In genomic region chr13:17857046-17857445, GRCm38 (mm10) we compare ENCODE assay signal across 26 mouse cellular contexts. TPM values are rescaled to one million over a fixed set of nuclear protein-coding genes. Genes with fewer than 3 reads are reported as not detected.
DNase-seq lines count a peak whose midpoint lies in the region; ATAC-seq and TF ChIP-seq lines count a peak whose summit lies in the region.
"Had no signal": no experiment of that assay in that cellular context is flagged by ENCODE, and none has a peak within 500 bp of the region (broad histone marks: within the 10 kb centered on the region; RNA-seq: fewer than 3 reads in every experiment).

No protein-coding gene starts in this region.

- no peak overlapping the region for H3K27ac ChIP-seq in kidney, adult 2 months (ENCODE audit: insufficient read depth, low read depth, low read length)
- no peak overlapping the region for H3K27ac ChIP-seq in kidney, embryonic 16.5 days (ENCODE audit: low read length)
- no peak overlapping the region for H3K27ac ChIP-seq in midbrain, embryonic 13.5 days
- no peak overlapping the region for H3K27ac ChIP-seq in midbrain, postnatal 0 days (ENCODE audit: low read depth, low read length)
- no peak overlapping the region for H3K27ac ChIP-seq in hindbrain, embryonic 14.5 days
- H3K27ac ChIP-seq in neural tube, embryonic 15.5 days (replicated peaks), result no peak overlapping the region
- H3K27ac ChIP-seq: embryonic facial prominence, embryonic 12.5 days; hindbrain, embryonic 15.5 days; limb, embryonic 13.5 days; liver, embryonic 13.5 days; midbrain, embryonic 15.5 days had no signal

- no peak for ATAC-seq in kidney, embryonic 16.5 days (ENCODE audit: low FRiP score, low TSS enrichment)
- ATAC-seq in midbrain, embryonic 13.5 days, result peak; percentile 74
- ATAC-seq in midbrain, postnatal 0 days (ENCODE audit: low FRiP score), result no peak
- peak; percentile 45; the same call in 1 of the 2 replicates for ATAC-seq in hindbrain, embryonic 14.5 days (ENCODE audit: low FRiP score)
- ATAC-seq in neural tube, embryonic 15.5 days (ENCODE audit: low FRiP score), result peak; percentile 60
- no peak for ATAC-seq in frontal cortex, adult (ENCODE audit: low TSS enrichment)
- ATAC-seq: forebrain, postnatal 0 days; intestine, embryonic 16.5 days; midbrain, embryonic 15.5 days had no signal

- H3K4me1 ChIP-seq in kidney, adult 2 months (ENCODE audit: control insufficient read depth, insufficient read depth, low read length), result no peaks in the 10 kb centered on the region
- H3K4me1 ChIP-seq in kidney, embryonic 16.5 days (ENCODE audit: insufficient read depth, low read length), result peaks cover 12% of the 10 kb centered on the region
- peaks cover 11% of the 10 kb centered on the region for H3K4me1 ChIP-seq in midbrain, embryonic 13.5 days (replicated peaks)
- no peaks in the 10 kb centered on the region for H3K4me1 ChIP-seq in midbrain, postnatal 0 days (ENCODE audit: insufficient read depth, low read length)
- peaks cover 21% of the 10 kb centered on the region for H3K4me1 ChIP-seq in hindbrain, embryonic 14.5 days (replicated peaks; ENCODE audit: control insufficient read depth, insufficient read depth, low read length)
- peaks cover 22% of the 10 kb centered on the region for H3K4me1 ChIP-seq in neural tube, embryonic 15.5 days

- no peak overlapping the region for H3K4me2 ChIP-seq in kidney, embryonic 16.5 days (replicated peaks; ENCODE audit: low read depth, low read length)
- H3K4me2 ChIP-seq in midbrain, embryonic 13.5 days (replicated peaks), result no peak overlapping the region
- H3K4me2 ChIP-seq in midbrain, postnatal 0 days (ENCODE audit: low read depth, low read length, poor library complexity, severe bottlenecking), result no peak overlapping the region
- no peak overlapping the region for H3K4me2 ChIP-seq in hindbrain, embryonic 14.5 days (replicated peaks)
- no peak overlapping the region for H3K4me2 ChIP-seq in neural tube, embryonic 15.5 days
- H3K4me2 ChIP-seq: embryonic facial prominence, embryonic 12.5 days; heart, embryonic 12.5 days; hindbrain, embryonic 15.5 days; limb, embryonic 13.5 days; liver, embryonic 13.5 days; midbrain, embryonic 15.5 days had no signal

- no peak for TF ChIP-seq POLR2A in kidney, adult 2 months (IDR thresholded peaks at IDR 0.05; ENCODE audit: low read depth, low read length)

- no peak for TF ChIP-seq CTCF in kidney, adult 2 months (conservative IDR thresholded peaks at IDR 0.05; ENCODE audit: insufficient read depth, insufficient read length, low read depth, low read length)
- TF ChIP-seq CTCF in midbrain, postnatal 0 days (IDR thresholded peaks at IDR 0.05), result no peak

- peaks cover 4% of the 10 kb centered on the region; the same call in 1 of the 2 replicates for H3K9me3 ChIP-seq in kidney, embryonic 16.5 days (ENCODE audit: low read length)
- no peaks in the 10 kb centered on the region for H3K9me3 ChIP-seq in midbrain, embryonic 13.5 days
- H3K9me3 ChIP-seq in midbrain, postnatal 0 days (ENCODE audit: low read length), result no peaks in the 10 kb centered on the region
- no peaks in the 10 kb centered on the region for H3K9me3 ChIP-seq in hindbrain, embryonic 14.5 days (ENCODE audit: control insufficient read depth, low read length)
- H3K9me3 ChIP-seq in neural tube, embryonic 15.5 days (replicated peaks), result no peaks in the 10 kb centered on the region
- H3K9me3 ChIP-seq: hindbrain, embryonic 15.5 days; liver, embryonic 13.5 days; midbrain, embryonic 15.5 days had no signal

- no peaks in the 10 kb centered on the region for H3K27me3 ChIP-seq in kidney, adult 2 months (replicated peaks; ENCODE audit: control insufficient read depth, insufficient read depth, low read length)
- no peaks in the 10 kb centered on the region for H3K27me3 ChIP-seq in kidney, embryonic 16.5 days (ENCODE audit: insufficient read depth, low read length)
- H3K27me3 ChIP-seq in midbrain, embryonic 13.5 days, result no peaks in the 10 kb centered on the region
- no peaks in the 10 kb centered on the region for H3K27me3 ChIP-seq in midbrain, postnatal 0 days (ENCODE audit: insufficient read depth, low read length)
- H3K27me3 ChIP-seq in hindbrain, embryonic 14.5 days (ENCODE audit: control insufficient read depth, insufficient read depth, low read length), result no peaks in the 10 kb centered on the region
- no peaks in the 10 kb centered on the region for H3K27me3 ChIP-seq in neural tube, embryonic 15.5 days (replicated peaks)
- H3K27me3 ChIP-seq: embryonic facial prominence, embryonic 12.5 days; heart, embryonic 12.5 days; hindbrain, embryonic 15.5 days; limb, embryonic 13.5 days; liver, embryonic 13.5 days; midbrain, embryonic 15.5 days had no signal

- WGBS in kidney, adult 2 months, result 50% methylated on average over 9 of the region's 9 CpGs
- WGBS in kidney, embryonic 16.5 days, result 58% methylated on average over 9 of the region's 9 CpGs
- WGBS in midbrain, embryonic 13.5 days, result 68% methylated on average over 9 of the region's 9 CpGs
- WGBS in midbrain, postnatal 0 days, result 64% methylated on average over 9 of the region's 9 CpGs
- 63% methylated on average over 9 of the region's 9 CpGs for WGBS in hindbrain, embryonic 14.5 days
- 68% methylated on average over 9 of the region's 9 CpGs for WGBS in neural tube, embryonic 15.5 days

- peak; percentile 14 for DNase-seq in kidney, adult 2 months
- no peak for DNase-seq in midbrain, postnatal 0 days (ENCODE audit: low spot score)
- DNase-seq in hindbrain, embryonic 14.5 days (ENCODE audit: low spot score), result no peak
- DNase-seq: adrenal gland, adult 8-10 months; cerebellum, adult 18-20 months; cerebellum, postnatal 14 days; forebrain, postnatal 0 days; gastrocnemius, postnatal 25 days; heart, adult 18-20 months; heart, postnatal 10 days; kidney, postnatal 4 days; liver, embryonic 13.5 days; lung, adult 2 months; lung, postnatal 14 days; right cerebral cortex, postnatal 4 days; thymus, postnatal 25 days had no signal

- H3K36me3 ChIP-seq in kidney, adult 2 months (ENCODE audit: control insufficient read depth, insufficient read depth, low read length), result no peaks in the 10 kb centered on the region
- no peaks in the 10 kb centered on the region for H3K36me3 ChIP-seq in kidney, embryonic 16.5 days (ENCODE audit: insufficient read depth, low read length)
- H3K36me3 ChIP-seq in midbrain, embryonic 13.5 days, result no peaks in the 10 kb centered on the region
- no peaks in the 10 kb centered on the region for H3K36me3 ChIP-seq in midbrain, postnatal 0 days (ENCODE audit: insufficient read depth, low read length)
- no peaks in the 10 kb centered on the region for H3K36me3 ChIP-seq in hindbrain, embryonic 14.5 days (replicated peaks; ENCODE audit: control insufficient read depth, insufficient read depth)
- no peaks in the 10 kb centered on the region for H3K36me3 ChIP-seq in neural tube, embryonic 15.5 days
- H3K36me3 ChIP-seq: embryonic facial prominence, embryonic 12.5 days; heart, embryonic 12.5 days; hindbrain, embryonic 15.5 days; limb, embryonic 13.5 days; liver, embryonic 13.5 days; midbrain, embryonic 15.5 days had no signal

- H3K4me3 ChIP-seq in kidney, adult 2 months (ENCODE audit: insufficient read depth, low read depth, low read length), result no peak overlapping the region
- no peak overlapping the region for H3K4me3 ChIP-seq in kidney, embryonic 16.5 days (ENCODE audit: low read length)
- H3K4me3 ChIP-seq in midbrain, embryonic 13.5 days (replicated peaks), result no peak overlapping the region
- H3K4me3 ChIP-seq in midbrain, postnatal 0 days (ENCODE audit: low read depth, low read length), result no peak overlapping the region
- H3K4me3 ChIP-seq in hindbrain, embryonic 14.5 days (replicated peaks; ENCODE audit: low read length), result no peak overlapping the region
- H3K4me3 ChIP-seq in neural tube, embryonic 15.5 days (replicated peaks), result no peak overlapping the region
- H3K4me3 ChIP-seq: embryonic facial prominence, embryonic 12.5 days; heart, embryonic 12.5 days; hindbrain, embryonic 15.5 days; limb, embryonic 13.5 days; liver, embryonic 13.5 days; midbrain, embryonic 15.5 days had no signal

- H3K9ac ChIP-seq in kidney, embryonic 16.5 days (replicated peaks; ENCODE audit: low read length), result no peak overlapping the region
- no peak overlapping the region for H3K9ac ChIP-seq in midbrain, embryonic 13.5 days (replicated peaks)
- no peak overlapping the region for H3K9ac ChIP-seq in midbrain, postnatal 0 days (replicated peaks; ENCODE audit: low read length, poor library complexity, severe bottlenecking)
- no peak overlapping the region for H3K9ac ChIP-seq in hindbrain, embryonic 14.5 days
- no peak overlapping the region for H3K9ac ChIP-seq in neural tube, embryonic 15.5 days (replicated peaks)
- H3K9ac ChIP-seq: embryonic facial prominence, embryonic 12.5 days; forebrain, postnatal 0 days; heart, embryonic 12.5 days; hindbrain, embryonic 15.5 days; limb, embryonic 13.5 days; liver, embryonic 13.5 days; midbrain, embryonic 15.5 days had no signal

RNA-seq across cellular contexts. Expression of gene Cdk13, which starts 52.1 kb away (rescaled TPM):
- 18.7 and 23.3 TPM in 2 replicates for polyA plus RNA-seq in kidney, adult 2 months (2012; rRNA removed)
- 13.8 and 14.0 TPM in 2 replicates for polyA plus RNA-seq in kidney, embryonic 16.5 days (2015; fragmentation: Nextera tagmentation; extraction: Ambion mirVana)
- polyA plus RNA-seq in midbrain, embryonic 13.5 days (2015; fragmentation: Nextera tagmentation; extraction: Ambion mirVana), result 17.4 and 18.9 TPM in 2 replicates
- total RNA-seq in midbrain, postnatal 0 days (2014; rRNA removed), result 101 and 113 TPM in 2 replicates
- polyA plus RNA-seq in midbrain, postnatal 0 days (2015; fragmentation: Nextera tagmentation; extraction: Ambion mirVana), result 6.9 and 10.9 TPM in 2 replicates
- 18.0 and 20.3 TPM in 2 replicates for polyA plus RNA-seq in hindbrain, embryonic 14.5 days (2014; fragmentation: Nextera tagmentation; extraction: Ambion mirVana)
- 16.4 and 16.5 TPM in 2 replicates for polyA plus RNA-seq in neural tube, embryonic 15.5 days (2015; fragmentation: Nextera tagmentation; extraction: Ambion mirVana)

Comparison
In these comparisons a context has a peak if more than half of its experiments do, and no peak if none do; other contexts are left out.
1. ATAC-seq: peak in midbrain, embryonic 13.5 days (single experiment), hindbrain, embryonic 14.5 days (single experiment) and neural tube, embryonic 15.5 days (single experiment); none in kidney, embryonic 16.5 days (single experiment), midbrain, postnatal 0 days (single experiment) and frontal cortex, adult (single experiment).